Mouse (Mus musculus): Measurements from ENCODE around the gene Wdr49.

DNA sequence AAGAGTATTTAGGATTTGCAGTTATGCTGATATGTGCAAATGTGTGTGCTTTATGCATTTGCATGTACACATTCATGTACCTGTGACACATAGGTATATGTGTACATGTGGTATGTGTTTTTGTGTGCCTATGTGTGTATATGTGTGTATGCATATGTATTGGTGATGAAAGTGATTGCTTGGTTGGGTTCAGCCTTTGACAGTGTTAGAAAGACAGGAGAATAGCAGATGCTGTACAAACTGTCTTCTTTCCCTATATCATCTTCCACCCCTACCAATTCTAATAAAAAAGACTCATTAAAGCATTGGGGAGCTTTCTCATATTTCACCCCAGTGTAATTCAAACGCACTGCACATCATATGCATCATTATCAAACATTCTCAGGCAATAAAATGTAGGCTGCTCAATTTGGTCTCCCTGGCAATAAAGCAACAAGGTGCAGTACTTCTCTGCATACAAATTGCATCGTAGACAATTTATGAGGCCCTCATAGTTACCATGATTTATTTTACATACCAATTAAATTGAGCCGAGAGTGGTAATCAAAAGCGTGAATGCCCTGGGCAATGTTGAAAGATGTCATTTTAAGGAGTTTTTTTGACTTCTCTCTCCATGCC lies 51.3 kb downstream of the Wdr49 start:
- TF ChIP-seq CTCF (IDR thresholded peaks at IDR 0.05; ENCODE audit: control insufficient read depth, insufficient read depth, insufficient read length) (no peak), MAX (IDR thresholded peaks at IDR 0.05) (no peak), USF1 (IDR thresholded peaks at IDR 0.05; ENCODE audit: low read depth) (no peak), MYOG (IDR thresholded peaks at IDR 0.05; ENCODE audit: control insufficient read depth, extremely low read depth, insufficient read length) (no peak)

Data from C2C12 (cell line).